8 mouse cellular contexts compared by ENCODE assay signal in the genomic region with DNA sequence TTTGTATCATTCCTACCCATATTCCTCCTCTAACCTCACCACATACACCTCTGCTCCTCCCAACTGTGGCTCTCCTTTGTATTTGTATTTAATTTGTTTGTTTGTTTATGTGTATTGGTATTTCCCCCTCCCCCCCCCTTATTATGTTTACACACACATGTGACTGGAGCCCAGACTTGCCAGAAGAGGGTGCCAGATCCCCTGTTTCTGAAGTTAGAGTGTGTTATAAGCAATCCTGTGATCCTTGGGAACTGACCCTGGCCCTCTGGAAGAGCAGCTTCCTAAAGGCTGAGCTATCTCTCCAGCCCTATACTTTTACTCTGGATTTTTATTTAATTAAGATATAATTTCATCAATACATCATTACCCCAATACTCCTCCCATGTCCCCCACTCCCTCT. TPM values are rescaled to one million over a fixed set of nuclear protein-coding genes. Genes with fewer than 3 reads are reported as not detected.
DNase-seq lines count a peak whose midpoint lies in the region.

No protein-coding gene starts in this region.

- peak; percentile 57 for DNase-seq in adrenal gland, postnatal 14 days
- DNase-seq in adrenal gland, postnatal 4 days (ENCODE audit: low spot score in 2 of 2): no peak
- peak; percentile 9 to 57 for DNase-seq in kidney, postnatal 36 days
- no peak for DNase-seq in kidney, postnatal 14 days
- DNase-seq in 3T3-L1 (ENCODE audit: low read depth, low spot score) (peak; percentile 19), adipocyte (ENCODE audit: low spot score) (peak; percentile 11)
- DNase-seq in T-cell, adult 2 months (ENCODE audit: low spot score): no peak
- no peak for DNase-seq in spleen, postnatal 36 days (ENCODE audit: low spot score in 2 of 2)

RNA-seq across cellular contexts. Expression of a gene that starts 32.0 kb away (rescaled TPM):
- 53.9 and 58.1 TPM in 2 replicates for total RNA-seq in adrenal gland, postnatal 14 days (2021)
- total RNA-seq in adrenal gland, postnatal 4 days (2021): 10 to 100 TPM; 44.3 to 45.2 TPM

RNA-seq across cellular contexts. Expression of a gene that starts 32.0 kb away (rescaled TPM):
- total RNA-seq in adrenal gland, postnatal 14 days (2021): 22.5 and 24.8 TPM in 2 replicates
- total RNA-seq in adrenal gland, postnatal 4 days (2021): 10 to 100 TPM; 38.1 to 45.4 TPM

Comparison
In these comparisons a context has a peak if more than half of its experiments do, and no peak if none do; other contexts are left out.
1. DNase-seq: peak in adrenal gland, postnatal 14 days (single experiment), kidney, postnatal 36 days (2 of 2), 3T3-L1 (single experiment) and adipocyte (single experiment); none in adrenal gland, postnatal 4 days (0 of 2), kidney, postnatal 14 days (single experiment), T-cell, adult 2 months (single experiment) and spleen, postnatal 36 days (0 of 2).